Mouse (Mus musculus) fat pad, adult 2 months (tissue): ENCODE data around the gene Fstl4.
"Not testable (repeated sequence)": the region's sequence is repeated elsewhere in the genome, so short reads cannot be mapped to it uniquely, and the experiment has no call there.

Source experiments
- DNase-seq: peaks from one replicate; pipeline ENCODE4 v3.0.0-alpha.2; 2011; ENCODE audit warnings: low read depth, low spot score; ENCODE audit errors: extremely low read depth

Gene Fstl4

DNA sequence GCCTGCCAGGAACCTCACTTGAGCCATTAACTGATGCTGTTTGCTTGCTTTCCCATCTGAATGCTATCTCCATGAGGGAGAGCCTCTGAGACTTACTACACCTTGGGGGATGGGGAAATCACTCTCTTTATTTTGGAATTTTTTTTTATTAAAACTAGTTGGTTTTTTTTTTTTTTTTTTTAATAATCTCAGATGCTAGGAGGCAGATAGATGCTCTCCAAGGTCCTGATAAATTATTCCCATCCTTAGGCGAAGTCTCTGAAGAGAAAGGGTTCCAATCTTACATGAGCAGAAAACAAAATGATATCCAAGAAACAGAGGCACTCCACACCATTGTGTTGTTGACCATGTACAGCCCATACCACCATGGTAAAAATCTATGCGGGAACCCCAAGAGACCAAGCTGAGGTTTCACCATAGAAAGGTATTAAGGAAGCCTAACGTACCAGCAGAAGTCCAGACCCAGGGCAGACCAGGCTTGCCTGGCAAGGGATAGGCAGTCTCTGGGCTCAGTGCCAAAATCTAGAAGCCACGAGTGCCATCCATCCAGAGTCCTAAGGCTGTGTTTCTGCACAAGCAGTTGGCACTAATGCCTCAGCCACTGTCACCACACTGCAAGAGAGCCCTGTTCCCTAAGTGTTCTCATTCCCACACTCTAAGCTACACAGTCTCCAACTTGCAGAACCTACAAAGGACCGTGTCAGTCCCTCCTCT, 423.1 kb downstream of the Fstl4 start:
- DNase-seq, result no peak

DNA sequence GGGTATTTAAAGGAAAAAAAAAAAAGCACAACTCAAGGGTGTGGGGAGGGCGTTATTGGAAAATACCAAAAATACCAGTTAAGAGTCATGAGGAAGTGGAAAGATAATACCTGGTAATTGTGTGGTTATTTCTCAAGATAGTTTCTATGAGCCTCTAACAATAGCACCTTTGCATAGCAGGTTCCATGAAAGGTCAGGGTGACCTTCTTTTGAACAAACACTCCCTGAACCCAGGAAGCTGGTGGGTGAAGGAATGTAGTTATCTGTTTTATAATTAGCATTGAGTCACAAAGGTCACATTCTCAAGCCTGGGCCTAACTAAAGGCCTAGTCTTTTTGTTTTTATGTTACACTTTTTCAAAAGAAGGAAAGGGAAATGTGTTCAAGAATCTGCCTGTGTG, 432.1 kb downstream of the Fstl4 start:
- DNase-seq, result not testable (repeated sequence)

DNA sequence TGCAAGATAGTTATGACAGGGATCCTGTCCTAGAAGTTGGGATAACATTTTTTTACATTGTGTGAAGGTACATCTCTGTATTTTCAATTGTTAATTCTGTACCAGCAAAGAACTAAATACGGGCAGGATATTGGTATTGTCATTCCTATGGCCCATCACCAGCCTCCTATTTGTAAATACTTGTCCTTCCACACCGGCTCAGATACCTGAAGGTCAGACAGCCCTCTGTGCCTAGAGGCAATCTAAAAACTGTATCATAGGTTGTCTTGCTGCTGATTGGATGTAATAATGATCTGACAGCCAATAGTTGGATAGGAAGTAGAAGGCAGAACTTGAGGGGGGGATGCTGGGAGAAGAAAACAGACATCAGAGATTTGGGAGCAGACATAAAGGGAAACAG, 432.7 kb downstream of the Fstl4 start:
- no peak for DNase-seq

DNA sequence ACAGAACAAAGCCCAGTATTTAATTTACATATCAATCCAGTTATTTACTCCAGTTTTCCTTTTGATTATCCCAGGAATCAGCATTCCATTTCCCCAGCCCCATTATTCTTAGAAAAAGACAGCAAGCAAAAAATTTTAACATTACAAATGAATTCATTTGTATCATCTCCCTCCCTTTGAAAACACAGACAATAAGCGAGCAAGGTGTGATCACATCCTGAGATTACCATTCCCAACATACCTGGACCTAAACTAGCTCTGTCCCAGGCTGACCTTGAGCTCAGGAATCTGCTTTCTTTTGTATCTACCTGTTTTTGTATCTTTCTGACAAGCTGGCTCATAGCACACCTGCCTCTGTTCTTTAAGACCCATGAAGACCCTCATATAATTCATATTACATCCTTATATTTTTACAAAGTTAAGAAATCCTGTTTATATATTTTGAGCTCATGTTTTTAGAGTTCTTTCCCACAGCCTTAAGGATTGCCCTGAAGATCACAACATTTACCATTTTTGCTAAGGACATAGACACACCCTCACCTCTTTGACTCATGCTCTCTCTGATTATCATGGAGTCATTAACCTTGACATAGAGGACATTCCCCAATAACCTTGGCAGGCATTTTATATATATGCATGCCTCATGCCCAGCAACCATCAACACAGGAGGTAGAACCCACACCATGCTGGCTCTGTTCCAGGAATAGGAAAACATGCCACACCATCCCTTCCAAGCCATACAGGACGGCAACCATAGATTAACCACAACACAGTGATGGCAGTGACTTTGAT, 438.2 kb downstream of the Fstl4 start:
- DNase-seq, result no peak

DNA sequence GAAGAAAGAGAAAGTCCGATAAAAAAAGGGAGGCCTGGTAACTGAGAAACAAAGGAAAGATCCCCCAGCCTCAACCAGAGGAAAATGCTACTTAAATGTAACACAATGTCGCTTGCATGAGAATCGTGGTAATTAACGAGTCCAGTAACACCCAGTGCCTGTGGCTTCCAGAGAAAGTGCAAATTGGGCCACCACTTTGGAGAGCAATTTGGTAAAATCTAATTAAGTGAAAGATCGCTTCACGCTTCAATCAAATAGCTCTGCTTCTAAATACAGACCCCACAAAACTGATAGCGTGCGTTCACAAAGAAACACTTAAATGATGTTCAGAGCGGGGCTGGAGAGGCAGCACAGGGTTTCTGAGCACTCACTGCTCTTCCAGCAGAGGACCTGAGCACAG, 446.4 kb downstream of the Fstl4 start:
- DNase-seq, result no peak

DNA sequence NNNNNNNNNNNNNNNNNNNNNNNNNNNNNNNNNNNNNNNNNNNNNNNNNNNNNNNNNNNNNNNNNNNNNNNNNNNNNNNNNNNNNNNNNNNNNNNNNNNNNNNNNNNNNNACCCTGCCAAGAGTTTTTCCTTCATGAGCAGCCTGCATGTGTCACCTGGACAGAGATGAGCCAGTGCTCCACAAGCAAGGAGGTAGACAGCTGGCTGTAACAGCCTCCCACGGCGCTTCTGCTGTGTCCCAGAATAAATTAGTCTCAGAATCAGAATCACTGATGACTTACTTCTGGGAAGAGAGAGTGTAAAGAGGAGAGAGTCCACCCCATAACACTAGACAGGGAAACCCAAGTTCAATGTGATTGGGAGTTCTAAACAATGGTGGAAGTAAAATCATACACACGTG, 464.6 kb downstream of the Fstl4 start:
- no peak for DNase-seq

DNA sequence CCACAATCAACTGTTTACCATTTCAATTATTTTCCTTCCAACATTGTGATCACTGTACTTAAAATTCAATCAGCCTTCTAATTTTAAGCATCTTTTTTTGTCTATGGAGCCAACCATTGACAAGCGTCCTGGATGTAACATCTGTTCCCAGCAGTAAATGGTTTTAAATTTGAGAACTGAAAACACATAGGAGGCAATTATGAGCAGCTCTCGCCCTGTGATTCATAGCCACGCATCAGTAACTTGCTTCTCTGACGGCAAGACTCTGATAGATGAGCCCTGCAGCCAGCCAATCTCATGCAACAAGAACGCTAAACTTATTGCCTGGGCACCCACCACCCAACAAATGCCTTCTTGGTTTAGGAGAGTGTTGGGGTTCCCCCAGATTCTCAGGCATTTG, 467.4 kb downstream of the Fstl4 start:
- DNase-seq, result no peak

DNA sequence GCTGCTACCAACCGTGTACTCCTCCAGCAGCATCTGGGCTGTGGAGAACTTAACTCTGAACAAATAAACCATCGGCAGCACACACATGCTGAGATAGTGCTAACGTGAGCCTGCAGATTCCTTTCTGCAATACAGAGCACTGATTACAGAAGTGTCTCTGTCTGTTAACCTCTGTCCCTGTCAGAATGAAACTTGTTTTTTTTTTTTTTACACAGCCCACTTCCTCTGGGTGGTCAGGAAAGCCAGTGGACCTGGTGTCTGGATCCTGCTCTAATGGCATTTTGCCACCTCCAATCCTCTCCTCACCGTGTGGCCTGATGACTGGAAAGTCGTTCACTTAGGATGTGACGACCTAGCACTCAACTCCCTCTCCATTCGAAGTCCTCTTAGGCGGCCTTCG, 469.2 kb downstream of the Fstl4 start:
- DNase-seq, result no peak
